Comparison of ENCODE assay signal across 9 mouse cellular contexts in the genomic region with DNA sequence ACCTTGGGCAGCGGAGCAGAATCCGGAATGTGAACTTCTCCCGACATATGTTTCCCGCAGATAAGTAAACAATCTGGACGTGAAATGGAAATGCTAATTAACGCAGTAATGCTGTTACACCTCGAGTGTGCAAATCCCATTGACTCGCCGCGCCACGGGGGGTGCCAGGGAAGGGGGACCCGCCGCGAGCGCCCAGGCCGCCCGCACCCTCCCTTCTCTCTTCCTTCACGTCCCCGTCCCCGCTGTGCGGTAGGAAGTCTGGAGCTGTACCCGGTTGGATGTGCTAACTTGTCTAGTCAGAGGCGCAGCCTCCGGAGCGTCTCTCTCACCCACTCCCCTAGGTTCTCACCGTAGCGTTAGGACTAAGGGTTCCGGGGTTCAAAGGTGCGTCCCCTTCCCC. TPM values are rescaled to one million over a fixed set of nuclear protein-coding genes. Genes with fewer than 3 reads are reported as not detected.
A peak's percentile ranks its signal among the peaks of the same experiment; 100 is the strongest.
DNase-seq lines count a peak whose midpoint lies in the region; ATAC-seq lines count a peak whose summit lies in the region.
"Had no signal": no experiment of that assay in that cellular context is flagged by ENCODE, and none has a peak within 500 bp of the region (broad histone marks: within the 10 kb centered on the region; RNA-seq: fewer than 3 reads in every experiment).

No protein-coding gene starts in this region.

- no peaks in the 10 kb centered on the region for H3K9me3 ChIP-seq in heart, embryonic 11.5 days (replicated peaks; ENCODE audit: control insufficient read depth, low read length)
- H3K9me3 ChIP-seq in hindbrain, embryonic 10.5 days = no peaks in the 10 kb centered on the region
- H3K9me3 ChIP-seq in midbrain, embryonic 15.5 days = no peaks in the 10 kb centered on the region

- no peak for ATAC-seq in heart, embryonic 11.5 days (replicated peaks; ENCODE audit: insufficient number of reproducible peaks, low FRiP score, low TSS enrichment)
- ATAC-seq in midbrain, embryonic 15.5 days (replicated peaks) = peak; percentile 73

- DNase-seq in heart, postnatal 4 days = no peak
- peak; percentile 55 for DNase-seq in R1 (ENCODE audit: low read depth, low spot score)
- DNase-seq in hindbrain, embryonic 10.5 days (ENCODE audit: low spot score) = peak; percentile 57
- no peak for DNase-seq in urinary bladder, postnatal 25 days (ENCODE audit: low spot score)
- no peak for DNase-seq in layer of hippocampus, postnatal 10 days (ENCODE audit: low spot score in 2 of 2)
- DNase-seq in thymus, postnatal 4 days = no peak

- peaks cover 91% of the 10 kb centered on the region for H3K27me3 ChIP-seq in heart, embryonic 11.5 days (ENCODE audit: control insufficient read depth, insufficient read depth, low read length)
- H3K27me3 ChIP-seq in hindbrain, embryonic 10.5 days (ENCODE audit: insufficient read depth, poor library complexity, severe bottlenecking) = peaks cover 100% of the 10 kb centered on the region
- peaks cover 56% of the 10 kb centered on the region for H3K27me3 ChIP-seq in midbrain, embryonic 15.5 days (replicated peaks)

- H3K27ac ChIP-seq in heart, embryonic 11.5 days (ENCODE audit: low read depth, low read length) = no peak overlapping the region
- no peak overlapping the region for H3K27ac ChIP-seq in hindbrain, embryonic 10.5 days
- H3K27ac ChIP-seq in midbrain, embryonic 15.5 days = peak overlapping the region; percentile 80

- WGBS in heart, embryonic 11.5 days (ENCODE audit: insufficient replicate concordance) = under 1% methylated on average over 27 of the region's 29 CpGs
- WGBS in hindbrain, embryonic 10.5 days = under 1% methylated on average over 29 of the region's 29 CpGs
- 0% methylated on average over 27 of the region's 29 CpGs for WGBS in midbrain, embryonic 15.5 days

- H3K4me1 ChIP-seq in heart, embryonic 11.5 days (ENCODE audit: control insufficient read depth, insufficient read depth, low read length) = 0 out of 2 replicates have a peak, but pooled peaks cover 3% of the 10 kb centered on the region
- peaks cover 52% of the 10 kb centered on the region for H3K4me1 ChIP-seq in hindbrain, embryonic 10.5 days (replicated peaks)
- peaks cover 28% of the 10 kb centered on the region for H3K4me1 ChIP-seq in midbrain, embryonic 15.5 days

- no peak overlapping the region for H3K9ac ChIP-seq in heart, embryonic 11.5 days (ENCODE audit: low read depth, low read length)
- H3K9ac ChIP-seq in midbrain, embryonic 15.5 days = no peak overlapping the region

- peak overlapping the region; percentile 30 for H3K4me3 ChIP-seq in heart, embryonic 11.5 days (ENCODE audit: low read depth, low read length)
- H3K4me3 ChIP-seq in hindbrain, embryonic 10.5 days = peak overlapping the region; percentile 40
- H3K4me3 ChIP-seq in midbrain, embryonic 15.5 days = peak overlapping the region; percentile 38

- no peaks in the 10 kb centered on the region for H3K36me3 ChIP-seq in heart, embryonic 11.5 days (ENCODE audit: control insufficient read depth, insufficient read depth, low read length)
- no peaks in the 10 kb centered on the region for H3K36me3 ChIP-seq in hindbrain, embryonic 10.5 days
- no peaks in the 10 kb centered on the region for H3K36me3 ChIP-seq in midbrain, embryonic 15.5 days (replicated peaks)

- peak overlapping the region; percentile 51 for H3K4me2 ChIP-seq in heart, embryonic 11.5 days
- H3K4me2 ChIP-seq in midbrain, embryonic 15.5 days = peak overlapping the region; percentile 42

RNA-seq across cellular contexts. Expression of gene Sox14, which starts 6.7 kb away (rescaled TPM):
- polyA plus RNA-seq in heart, embryonic 11.5 days (2014; fragmentation: Nextera tagmentation; extraction: Ambion mirVana) = not detected in 2 replicates
- total RNA-seq in heart, postnatal 4 days (2021) = not detected
- polyA plus RNA-seq in hindbrain, embryonic 10.5 days (2016; fragmentation: Nextera tagmentation; extraction: Ambion mirVana) = 1.4 and 3.3 TPM in 2 replicates
- 74.3 and 90.2 TPM in 2 replicates for polyA plus RNA-seq in midbrain, embryonic 15.5 days (2015; fragmentation: Nextera tagmentation; extraction: Ambion mirVana)
- under 1 TPM; 0.18 to 0.36 TPM for total RNA-seq in layer of hippocampus, postnatal 10 days (2021)
- total RNA-seq: gastrocnemius, adult 18-20 months had no signal

Comparison
In these comparisons a context has a peak if more than half of its experiments do, and no peak if none do; other contexts are left out.
1. DNase-seq: peak in R1 (single experiment) and hindbrain, embryonic 10.5 days (single experiment); none in heart, postnatal 4 days (single experiment), urinary bladder, postnatal 25 days (single experiment), layer of hippocampus, postnatal 10 days (0 of 2) and thymus, postnatal 4 days (single experiment).
2. RNA of gene Sox14, which starts 6.7 kb away (polyA plus RNA-seq): 74.3 to 90.2 TPM in midbrain, embryonic 15.5 days; 1.4 to 3.3 TPM in hindbrain, embryonic 10.5 days and not detected in heart, embryonic 11.5 days; every median in the first group is over 10 times any median in the second.
3. Peak in every context shown above with its lines, with median percentiles within 50 percentile points of each other: H3K4me3 ChIP-seq.